Mouse (Mus musculus): ENCODE results near the gene Sco2.

GRCm38 (mm10) chr15:89365141-89365551, 8.5 kb downstream of the Sco2 start:
- TF ChIP-seq GATA1 (IDR thresholded peaks at IDR 0.05; ENCODE audit: borderline replicate concordance, low read length) (no peak), FLI1 (IDR thresholded peaks at IDR 0.05; ENCODE audit: low read length) (no peak)

All from megakaryocyte, embryonic 14.5 days (primary cell).